Mouse (Mus musculus) heart, adult 11 months (tissue): ENCODE data around the gene Kcnh8.
A peak's percentile ranks its signal among the peaks of the same experiment; 100 is the strongest.

Source experiments
- DNase-seq: peaks from one replicate; pipeline ENCODE4 v3.0.0; 2022

Kcnh8 gene

DNA sequence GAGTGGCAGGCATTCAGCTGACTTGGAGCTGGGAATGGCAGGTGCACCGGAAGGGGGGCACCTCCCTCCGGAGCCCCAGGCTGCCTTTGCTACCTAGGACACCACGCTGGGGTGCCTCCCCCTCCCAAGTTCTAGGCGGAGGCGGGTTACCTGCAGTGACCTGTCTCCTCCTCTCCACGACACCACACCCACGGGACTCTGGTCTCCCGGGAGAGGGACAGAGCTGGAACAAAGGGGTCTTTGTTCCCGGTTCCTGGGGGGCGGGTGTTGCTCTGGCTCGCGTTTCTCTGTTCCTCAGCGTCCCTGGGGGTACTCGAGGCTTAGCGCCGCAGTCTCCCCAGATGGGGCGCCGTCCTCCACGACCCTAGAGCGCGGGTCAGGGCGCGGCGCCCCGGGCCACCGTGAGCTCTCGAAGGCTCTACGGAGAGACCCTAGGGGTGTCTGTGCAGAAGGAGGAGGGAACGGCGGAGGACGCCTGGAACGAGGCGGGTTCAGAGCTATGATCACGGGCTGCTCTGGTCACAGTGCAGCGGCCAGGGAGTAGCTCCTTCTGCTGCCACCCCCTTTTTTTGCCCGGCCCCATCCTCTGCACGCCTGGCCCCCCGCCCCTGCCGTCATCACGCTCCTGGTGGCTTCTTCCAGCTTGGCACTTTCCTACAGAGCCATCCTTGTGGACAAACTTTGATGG, at the start of gene Kcnh8:
TSS of gene Kcnh8 (plus strand) at position 617 of the 688 bp plus-strand sequence.
- no peak for DNase-seq

DNA sequence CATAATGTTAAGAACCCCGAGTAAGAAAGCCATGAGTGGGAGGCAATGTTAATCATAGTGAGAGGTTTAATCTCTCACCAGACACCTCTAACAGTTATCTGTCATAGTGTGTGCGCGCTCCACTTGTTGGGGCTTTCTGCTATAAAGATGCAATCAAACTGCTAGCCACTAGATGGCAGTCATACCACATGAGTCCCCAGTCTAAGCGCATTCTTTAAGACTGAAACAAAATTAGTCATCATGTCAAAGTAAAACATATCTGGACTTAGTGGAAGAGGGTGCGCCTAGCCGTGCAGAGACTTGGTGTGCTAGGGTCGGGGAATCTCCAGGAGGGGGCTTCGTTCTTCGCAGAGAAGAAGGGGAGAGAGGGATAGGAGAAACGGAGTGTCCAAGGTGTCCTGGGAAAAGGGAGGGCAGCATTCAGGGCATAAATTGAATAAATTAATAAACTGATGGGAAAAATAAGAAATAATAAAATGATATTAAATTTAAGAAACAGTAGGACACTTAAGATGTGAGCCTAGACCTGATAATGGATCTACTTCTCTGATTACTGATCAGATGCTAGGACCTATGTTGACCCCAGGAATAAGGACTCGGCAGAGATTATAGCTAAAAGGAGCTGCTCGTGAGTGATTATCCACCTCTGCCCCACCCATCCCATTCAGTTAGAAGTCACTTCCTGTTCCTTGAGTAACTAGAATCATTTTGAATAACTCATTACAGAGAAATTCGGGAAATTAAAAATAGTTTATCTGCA, 42.4 kb upstream of the Kcnh8 start:
- no peak for DNase-seq

DNA sequence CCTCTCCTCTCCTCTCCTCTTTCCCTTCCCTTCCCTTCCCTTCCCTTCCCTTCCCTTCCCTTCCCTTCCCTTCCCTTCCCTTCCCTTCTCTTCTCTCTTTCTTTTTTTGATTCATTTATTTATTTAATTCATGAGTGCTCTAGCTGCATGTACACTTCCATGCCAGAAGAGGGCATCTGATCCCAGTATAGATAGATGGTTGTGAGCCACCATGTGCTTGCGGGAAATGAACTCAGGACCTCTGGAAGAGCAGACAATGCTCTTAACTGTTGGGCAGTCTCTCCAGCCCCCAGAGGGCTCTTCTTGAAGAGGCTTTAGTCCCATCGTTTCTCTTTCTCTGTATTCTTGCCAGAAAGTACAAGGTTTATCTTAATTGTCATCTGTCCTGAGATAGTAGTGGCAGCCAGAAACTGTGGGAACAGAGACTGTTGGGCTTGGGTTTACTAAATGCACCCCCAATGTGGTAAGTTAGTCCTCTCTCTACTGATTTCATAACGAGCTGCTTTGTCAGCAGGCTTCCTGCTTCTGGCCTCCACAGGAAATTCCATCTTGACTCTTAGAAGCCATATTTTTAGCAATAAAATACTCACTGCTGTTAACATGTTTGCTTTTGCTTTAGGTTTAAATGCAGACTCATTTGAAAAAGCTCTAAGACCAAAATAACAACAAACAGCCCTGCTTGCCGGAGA, 36.9 kb upstream of the Kcnh8 start:
- no peak for DNase-seq

DNA sequence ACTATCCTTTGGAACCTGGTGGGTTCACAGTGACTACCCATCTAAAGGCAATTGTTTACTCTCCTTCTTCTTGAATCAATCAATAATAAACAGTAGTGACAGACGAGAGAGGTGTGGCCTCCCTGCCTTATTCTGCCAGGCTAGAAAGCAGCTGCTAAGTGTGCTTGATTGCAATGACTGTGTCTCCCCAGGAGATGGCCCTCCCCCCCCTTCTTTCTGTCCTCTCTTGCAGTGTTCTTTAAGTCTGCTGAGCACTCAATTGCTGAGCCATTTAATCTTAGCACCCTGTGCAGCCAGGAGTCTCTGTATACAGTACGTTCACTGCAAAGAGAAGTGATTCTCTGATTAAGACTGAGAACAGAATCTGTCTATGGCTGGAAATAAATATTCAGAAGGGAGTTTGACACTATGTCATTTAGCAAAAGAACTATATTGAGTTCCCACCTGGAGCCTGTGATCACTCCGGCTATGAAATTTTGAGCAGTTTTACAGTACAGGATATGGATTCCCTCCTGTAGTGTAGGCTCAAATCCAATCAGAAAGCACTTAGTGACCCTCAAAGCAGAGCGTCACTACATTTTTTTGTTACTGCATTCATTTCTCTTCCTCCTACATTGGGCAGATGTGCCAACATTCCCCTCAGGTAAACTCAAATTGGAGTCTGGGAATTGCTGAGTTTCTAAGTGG, 32.8 kb upstream of the Kcnh8 start:
- no peak for DNase-seq

DNA sequence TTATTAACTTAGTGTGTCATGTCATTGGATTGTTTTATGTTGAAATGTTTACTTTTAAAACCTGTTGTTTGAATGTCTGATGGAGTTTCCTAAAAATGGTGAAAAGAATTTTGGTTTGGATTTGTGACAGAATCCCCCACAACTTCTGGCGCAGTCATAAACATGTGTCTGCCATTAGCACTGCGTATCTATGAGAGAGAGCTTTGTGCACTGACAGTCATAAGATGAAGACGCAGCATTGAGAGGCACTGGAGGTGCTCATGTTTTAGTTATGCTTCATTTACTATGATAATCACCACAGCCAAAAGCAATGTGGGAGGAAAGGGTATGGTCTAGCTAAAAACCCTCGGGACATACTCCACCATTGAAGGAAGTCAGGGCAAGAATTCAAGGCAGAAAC, 30.3 kb upstream of the Kcnh8 start:
- no peak for DNase-seq

DNA sequence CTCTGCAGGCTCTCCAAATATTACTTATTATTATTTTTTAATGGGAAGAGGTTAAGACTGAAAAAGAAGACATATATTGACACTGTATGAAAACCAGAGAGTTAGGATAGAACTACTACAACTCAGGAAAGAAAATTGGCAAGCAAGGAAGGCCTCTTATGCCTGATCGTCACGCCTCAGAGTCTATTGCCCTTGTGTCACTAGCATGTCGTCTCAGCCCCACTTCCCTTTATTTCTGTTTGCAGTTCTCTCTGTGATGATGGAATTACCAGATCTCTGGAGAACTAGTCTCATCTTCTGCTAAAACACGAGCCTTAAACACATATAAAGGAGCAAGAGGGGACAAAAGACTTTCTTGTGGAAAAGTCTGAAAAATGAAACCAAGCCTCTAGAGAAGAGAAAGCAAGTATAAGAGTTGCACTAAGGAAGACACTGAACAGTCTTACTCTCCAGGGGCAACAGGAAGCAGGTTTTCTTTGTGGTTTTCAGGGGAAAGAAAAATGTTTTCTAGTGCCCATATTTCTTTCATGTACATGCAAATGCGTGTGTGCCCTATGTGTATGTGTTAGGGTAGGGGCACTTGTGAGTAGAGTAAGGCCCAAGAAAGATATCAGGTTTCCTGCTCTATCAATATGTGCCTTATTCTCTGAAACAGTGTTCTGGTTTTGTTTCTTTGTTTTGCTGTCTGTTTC, 10.9 kb upstream of the Kcnh8 start:
- no peak for DNase-seq

DNA sequence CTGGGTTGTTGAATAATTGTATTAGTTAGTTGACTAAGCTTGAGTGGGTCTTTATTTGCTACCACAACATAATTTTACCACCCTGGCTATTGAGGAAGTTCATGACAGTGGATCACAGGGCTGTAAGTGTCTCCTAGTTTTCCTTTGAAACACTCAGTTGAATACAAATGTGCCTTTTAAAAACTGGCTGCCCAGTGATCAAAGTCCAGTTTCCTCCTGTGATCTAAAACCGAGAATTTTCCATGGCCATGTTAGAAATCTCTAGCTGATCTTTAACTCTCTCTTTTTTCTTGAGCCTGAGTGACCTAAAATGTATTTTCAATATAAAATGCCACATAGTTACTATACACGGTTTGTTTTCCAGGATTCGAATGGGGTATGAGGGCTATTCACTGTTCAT, 3.4 kb upstream of the Kcnh8 start:
- DNase-seq = no peak

DNA sequence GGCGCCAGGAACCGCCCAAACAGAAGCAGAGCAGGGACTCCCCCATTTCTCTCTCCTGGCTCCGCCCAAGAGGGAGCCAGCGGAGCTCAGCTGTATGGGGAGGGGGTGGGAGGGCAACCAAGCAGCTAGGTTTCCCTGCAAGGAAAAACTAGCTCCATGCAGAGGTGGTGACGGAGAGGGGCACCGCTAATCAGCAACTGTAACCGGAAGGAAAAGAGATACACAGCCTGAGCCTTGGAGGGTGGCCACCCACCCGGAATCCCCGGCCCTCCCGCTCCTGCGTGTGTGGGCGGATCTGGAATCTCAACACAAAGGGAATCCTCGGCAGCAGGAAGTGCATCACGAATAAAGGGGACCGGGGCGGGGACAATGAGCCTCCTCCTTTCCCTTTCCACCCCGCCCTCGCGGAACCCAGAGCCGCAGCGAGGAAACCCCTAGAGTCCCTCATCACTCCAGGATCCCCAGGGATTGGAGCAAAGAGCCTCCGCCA, 1.6 kb upstream of the Kcnh8 start:
- peak; percentile 92 for DNase-seq

DNA sequence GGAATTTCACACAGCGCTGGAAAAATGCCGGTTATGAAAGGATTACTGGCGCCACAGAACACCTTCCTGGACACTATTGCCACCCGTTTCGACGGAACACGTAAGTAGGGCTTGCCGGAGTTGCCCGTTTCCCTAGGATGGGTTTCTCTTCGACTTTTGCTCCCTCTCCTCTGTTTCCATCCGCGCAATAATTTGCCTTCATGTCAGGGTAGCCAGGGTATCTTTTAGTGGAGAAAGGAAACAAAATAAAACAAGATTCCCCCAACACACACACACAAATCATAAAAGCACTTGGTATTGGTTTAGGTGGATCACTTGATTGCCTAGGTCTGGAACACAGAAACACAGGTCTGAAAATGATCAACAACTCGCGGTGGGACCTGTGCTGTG, 267 bp downstream of the Kcnh8 start:
- no peak for DNase-seq

DNA sequence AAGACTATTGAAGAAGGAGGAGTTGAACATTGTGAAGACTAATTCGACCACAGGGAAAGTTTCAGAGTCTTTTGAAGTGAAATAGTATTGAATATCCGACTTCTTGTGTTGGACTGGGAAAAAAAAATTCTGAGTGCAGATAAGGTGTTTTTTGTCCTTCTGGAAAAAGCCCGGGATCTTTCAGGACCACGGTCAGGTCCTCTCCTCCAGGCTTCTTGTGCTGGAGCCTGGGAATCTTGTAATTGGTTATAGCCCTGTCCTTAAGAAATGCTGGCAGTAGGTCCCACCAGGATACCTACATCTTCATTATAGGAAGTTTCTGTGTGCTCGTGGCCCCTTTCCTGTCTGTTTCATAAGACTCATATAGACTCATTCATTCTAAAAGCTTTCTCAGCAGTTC, 902 bp downstream of the Kcnh8 start:
- DNase-seq = no peak

DNA sequence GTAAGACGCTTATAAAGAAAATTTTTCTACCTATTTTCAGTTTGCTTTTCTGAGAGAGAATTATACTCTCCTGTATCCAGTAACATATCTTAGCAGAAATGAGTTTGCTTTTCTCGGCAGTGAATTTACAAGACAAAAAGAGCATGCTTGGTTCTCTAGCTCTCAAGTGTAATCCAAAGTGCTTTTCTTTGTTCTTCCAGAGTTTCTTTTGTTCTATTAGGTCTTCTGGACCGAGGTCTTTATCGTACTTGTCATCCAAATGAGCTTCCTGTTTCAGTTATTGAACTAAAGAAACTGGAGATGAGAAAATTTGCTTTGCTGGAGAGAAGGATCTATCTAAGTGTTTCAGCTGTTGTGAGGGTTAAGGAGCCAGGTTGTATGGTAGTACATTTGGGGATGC, 8.9 kb downstream of the Kcnh8 start:
- DNase-seq = no peak

DNA sequence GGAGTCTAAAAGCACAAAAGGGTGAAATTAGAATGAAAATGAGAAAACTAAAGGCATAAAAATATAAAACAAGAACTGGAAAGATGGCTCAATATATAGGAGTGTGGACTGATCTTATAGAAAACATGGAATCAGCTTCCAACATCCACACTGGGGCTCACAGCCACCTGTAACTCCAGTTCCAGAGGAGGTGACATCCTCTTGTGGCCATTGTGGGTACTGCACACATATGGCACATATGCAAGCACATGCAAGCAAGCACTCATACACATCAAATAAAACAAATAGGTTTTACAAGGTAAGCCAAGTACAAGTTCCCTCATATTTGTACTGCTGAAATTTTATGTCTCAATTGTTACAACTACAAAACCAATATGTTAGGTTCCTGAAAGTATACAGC, 46.7 kb downstream of the Kcnh8 start:
- no peak for DNase-seq

DNA sequence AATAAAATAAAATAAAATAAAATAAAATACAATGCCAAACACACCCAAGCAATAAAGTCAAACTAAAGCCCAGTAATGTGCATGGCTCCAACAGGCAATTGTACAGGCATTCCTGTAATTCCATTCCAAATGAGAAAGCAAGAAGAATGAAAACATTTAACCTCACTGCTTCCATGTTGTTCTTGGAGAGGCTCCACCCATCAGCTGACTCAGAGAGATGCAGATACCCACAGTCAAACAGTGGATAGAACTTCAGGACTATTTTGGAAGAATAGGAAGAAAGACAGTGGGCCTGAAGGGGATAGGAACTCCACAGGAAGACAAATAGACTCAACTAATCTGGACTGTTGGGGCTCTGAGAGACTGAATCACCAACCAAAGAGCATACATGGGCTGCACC, 89.5 kb downstream of the Kcnh8 start:
- no peak for DNase-seq

DNA sequence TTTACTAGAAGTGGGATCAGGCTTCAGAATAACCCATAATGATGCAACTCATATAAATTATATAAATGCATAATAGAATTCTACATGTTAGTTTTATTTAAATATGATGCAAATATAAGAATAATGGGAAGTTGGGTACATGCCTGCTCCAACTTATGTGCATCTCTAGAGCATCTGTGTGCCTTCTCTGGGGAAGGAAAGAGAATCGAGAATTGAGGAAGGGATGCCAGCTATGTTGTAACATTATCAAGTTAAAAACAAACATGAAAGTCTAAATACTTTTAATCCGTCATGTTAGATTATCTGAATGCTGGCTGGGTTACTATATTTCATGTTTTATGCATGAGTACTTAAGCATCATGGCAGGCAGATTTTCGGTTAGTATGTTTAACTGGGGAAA, 99.4 kb downstream of the Kcnh8 start:
- no peak for DNase-seq

DNA sequence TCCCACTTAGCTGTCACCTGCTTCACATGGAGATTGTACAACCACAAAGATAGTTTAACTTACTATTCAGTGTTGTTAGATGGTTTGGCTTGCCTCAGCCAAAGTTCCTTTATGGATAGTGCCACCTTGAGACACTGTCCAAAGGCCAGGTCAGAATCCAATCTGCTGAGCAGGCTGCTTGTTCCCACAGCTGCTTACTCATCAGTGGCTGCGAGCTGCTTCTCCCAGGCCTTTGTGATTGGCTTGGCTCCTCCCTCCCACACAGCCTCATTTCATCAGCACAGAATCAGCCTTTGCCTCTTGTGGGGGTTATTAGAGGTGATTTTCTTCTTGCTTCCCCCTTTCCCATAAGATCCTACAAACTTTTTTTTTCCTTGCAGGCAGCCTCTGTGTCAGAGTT, 109.8 kb downstream of the Kcnh8 start:
- DNase-seq = no peak

DNA sequence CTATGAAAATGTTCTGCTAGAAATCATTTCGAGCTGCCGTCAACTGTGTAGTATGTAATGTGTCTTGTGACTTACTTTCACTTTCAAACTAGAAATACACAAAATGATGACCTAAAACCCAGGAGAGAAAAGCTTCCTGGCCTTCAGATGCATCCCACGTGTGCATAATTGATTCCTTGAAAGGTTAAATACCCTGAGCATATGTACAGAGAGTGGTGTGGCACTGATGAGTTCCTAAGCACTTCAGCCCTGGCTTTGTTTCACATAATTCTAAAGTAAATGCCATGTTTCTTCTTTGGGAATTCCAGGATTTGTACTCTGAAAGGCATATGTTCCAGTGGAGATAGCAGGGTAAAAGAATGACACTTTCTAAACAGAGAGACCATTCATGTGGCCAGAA, 119.7 kb downstream of the Kcnh8 start:
- DNase-seq = no peak

DNA sequence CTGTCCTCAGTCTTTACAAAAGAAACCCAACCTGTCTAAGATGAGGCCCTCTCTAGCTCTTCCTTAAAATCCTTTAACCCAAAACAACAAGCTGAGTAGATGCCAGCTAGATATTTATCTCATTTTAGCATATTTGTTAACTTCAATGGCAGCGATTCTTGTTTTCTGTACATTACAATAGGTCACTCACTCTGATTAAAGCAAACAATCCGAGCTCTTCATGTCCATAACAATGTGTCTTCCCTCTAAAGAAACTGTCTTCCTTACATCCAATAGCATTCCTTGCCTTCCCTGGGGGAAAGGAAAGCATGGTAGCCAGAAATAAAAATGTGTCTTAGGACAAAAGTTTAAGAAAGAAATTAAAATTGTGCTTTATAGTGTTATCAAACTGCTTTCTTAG, 126.3 kb downstream of the Kcnh8 start:
- no peak for DNase-seq

DNA sequence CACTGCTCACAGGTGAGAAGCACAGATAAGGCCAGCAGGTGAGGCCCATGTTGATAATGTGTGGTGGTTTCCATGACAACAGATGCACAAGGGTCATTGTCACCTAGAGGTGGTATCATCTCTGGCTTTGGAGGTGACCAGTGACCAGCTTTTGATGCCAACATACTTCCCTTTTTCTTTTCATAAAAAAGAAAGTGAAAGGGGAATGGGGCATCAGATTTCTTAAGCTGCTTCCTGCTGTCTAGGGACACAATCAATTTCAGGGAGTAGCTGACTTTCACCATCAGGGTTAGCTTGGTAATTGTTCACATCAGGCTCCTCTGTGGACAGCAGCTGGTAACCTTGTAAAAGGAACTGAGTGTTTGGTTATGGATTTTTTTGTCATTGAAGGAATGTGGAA, 135.9 kb downstream of the Kcnh8 start:
- DNase-seq = no peak

DNA sequence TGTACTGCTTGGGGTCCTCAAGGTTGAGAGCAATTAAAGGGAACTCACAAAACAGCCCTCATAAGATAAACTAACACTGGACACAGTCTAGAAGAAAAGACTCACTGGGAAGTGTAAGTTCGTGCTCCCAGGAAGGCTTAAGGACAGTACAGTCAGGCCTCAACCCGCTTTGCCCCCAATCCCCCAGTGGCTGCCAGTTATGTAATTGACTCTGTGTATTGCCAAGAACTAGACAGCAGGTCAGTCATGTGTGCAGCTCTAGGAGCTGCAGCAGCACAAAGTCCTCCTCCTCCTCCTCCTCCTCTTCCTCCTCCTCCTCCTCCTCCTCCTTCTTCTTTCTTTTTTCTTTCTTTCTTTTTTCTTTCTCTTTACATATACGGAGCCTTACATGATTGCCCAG, 185.6 kb downstream of the Kcnh8 start:
- DNase-seq = no peak

DNA sequence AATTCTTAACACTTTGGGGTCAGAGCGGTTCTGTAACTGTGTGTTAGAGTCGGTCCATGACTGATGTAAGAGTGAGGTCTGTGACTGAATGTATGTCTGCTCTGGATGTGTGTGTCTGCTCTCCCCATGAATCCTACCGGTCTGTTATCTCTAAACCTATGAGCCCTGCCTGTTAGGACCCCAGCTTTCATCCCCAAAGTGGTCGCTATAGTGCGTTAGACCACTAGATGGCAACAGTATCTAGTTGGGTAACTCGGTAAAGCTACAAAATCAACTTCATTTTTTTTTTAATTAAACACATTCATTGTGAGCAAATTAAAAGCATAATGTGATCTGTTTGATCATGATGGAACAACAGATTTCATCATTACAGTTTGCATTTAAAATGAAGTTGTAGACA, 202.0 kb downstream of the Kcnh8 start:
- no peak for DNase-seq

DNA sequence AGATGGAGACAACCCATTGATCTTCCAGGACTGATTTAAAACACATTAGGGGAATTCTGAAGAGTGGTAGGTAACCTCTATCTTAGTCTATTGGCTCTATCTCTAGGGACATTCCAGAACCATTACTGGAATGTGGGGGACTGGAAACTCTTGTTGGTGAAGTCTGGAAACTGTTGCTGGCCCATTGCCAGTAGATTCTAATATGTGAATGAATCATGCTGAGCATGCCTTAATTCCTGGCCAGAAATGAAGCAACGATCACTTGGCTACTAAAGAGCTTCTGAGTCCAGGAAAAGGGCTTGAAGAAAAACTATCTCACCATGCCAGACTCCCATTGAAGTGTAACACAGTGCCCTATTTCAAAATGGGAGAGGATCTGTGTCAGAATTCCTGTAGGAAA, 208.3 kb downstream of the Kcnh8 start:
- DNase-seq = no peak

DNA sequence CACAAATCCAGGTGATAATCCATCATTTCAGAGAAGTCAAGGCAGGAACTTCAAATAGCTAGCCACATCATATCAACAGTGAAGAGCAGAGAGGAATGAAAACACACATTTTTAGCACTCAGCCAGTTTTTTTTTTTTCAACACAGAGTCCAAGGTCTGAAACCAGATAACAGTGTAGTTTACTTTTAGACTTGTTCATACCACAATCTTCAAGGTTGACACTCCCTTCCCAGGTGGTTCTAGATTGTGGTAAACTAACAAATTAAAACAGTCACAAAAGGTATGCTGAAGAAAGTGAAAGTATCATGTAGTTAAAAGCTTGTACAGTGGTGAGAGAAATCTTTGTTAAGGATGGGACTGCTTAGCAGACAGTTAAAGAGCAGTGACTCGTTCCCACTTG, 216.5 kb downstream of the Kcnh8 start:
- DNase-seq = no peak

DNA sequence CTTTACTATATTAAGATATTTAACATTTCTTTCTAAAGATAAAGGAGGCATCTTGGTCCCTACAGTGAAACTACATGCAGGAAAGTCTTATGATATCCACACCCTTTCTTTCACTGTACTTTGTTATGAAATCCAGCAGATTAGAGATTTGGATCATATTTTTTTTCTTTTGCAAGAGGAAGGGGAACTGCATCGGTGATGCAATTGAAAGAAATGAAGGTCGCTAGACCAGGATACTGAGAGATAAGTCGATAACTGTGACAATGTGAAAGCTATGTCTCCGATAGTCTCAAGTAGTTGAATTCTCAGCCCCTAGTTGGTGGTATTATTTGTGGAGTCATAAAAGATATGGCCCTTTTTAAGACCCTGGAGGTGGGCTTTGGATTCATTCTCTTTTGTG, 227.2 kb downstream of the Kcnh8 start:
- DNase-seq = no peak
